Mouse (Mus musculus): ENCODE data around the gene Cep170b. TPM values are rescaled to one million over a fixed set of nuclear protein-coding genes. Genes with fewer than 3 reads are reported as not detected.

The Cep170b gene
- total RNA-seq, 4 experiments from 2014 or later, result 252 to 327 (median 295) TPM

GRCm38 (mm10) chr12:112702374-112703320 is 17.6 kb upstream of the Cep170b start:
- DNase-seq (ENCODE audit: low spot score in 2 of 2), result no peak

- peak; percentile 64 to 77 for DNase-seq (ENCODE audit: low spot score in 2 of 2)
Measured at GRCm38 (mm10) chr12:112706704-112707572, 13.3 kb upstream of the Cep170b start.

- no peak for DNase-seq (ENCODE audit: low spot score in 2 of 2)
Measured at GRCm38 (mm10) chr12:112707573-112707869, 12.7 kb upstream of the Cep170b start.

DNA sequence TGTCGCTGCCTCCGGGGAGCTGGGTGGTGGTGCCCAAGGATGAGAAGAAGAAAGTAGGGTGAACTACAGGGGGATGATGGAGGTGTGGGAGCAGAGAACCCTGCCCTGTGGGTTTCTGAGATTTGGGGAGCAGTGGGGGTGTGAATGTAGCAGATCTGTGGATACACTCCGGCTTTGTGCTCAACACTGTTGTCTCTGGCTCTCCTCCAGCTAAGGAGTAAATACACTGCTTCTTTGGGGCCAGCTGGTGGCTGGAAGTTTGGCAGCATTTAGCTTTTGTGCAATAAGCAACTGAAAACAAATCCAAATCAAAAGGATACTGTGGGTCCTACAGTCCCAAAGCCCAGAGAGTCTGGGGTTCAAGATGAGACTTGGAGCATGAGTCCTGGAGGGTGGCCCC is 6.3 kb upstream of the Cep170b start:
- DNase-seq (ENCODE audit: low spot score in 2 of 2), result no peak

GRCm38 (mm10) chr12:112717140-112717539 is 3.1 kb upstream of the Cep170b start:
- no peak for DNase-seq (ENCODE audit: low spot score in 2 of 2)

DNA sequence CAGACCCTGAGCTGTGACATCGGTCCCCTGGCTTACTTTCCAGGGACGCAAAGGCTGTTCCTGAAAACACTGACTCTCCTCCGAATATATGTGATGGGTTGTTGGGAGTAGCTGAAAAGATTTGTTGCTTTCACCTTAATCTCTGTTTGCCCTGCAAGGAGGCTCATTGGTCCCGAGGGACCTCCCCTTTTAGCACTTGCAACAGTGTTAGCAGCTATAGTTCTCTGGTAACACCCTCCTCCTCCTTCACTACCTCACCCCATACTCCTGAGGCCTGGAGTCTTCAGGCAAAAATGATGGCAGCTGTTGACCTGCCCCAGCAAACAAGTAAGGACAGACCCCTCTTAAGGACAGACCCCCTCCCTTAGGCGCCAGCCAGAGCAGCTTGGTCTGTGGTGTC is 1.3 kb upstream of the Cep170b start:
- DNase-seq (ENCODE audit: low spot score in 2 of 2), result no peak

DNA sequence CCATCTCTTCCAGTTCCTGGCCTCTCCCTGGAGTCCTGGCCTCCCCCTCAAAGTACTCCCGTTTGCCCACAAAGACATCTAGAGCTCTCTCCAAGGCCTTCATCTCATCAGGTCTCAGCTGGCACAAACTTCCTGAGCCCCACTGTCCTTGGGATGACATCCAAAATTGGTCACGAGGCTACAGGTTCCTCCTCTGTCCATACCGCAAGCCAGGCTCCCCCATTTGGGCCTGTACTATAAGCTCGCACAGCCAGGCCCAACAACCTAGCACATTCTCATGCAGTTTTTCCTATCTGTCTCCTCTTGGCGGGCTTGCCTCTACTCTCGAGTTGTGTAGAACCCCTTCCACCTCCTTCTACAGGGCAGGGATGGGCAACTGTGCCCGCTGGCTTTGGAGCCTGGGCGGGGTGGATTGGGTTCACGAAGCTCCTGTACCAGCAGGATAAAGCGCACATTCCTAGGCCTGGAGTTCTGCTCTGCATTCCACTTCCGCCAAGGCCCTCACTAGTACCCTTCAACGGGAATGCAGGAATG is 702 bp downstream of the Cep170b start:
- DNase-seq (ENCODE audit: low spot score in 2 of 2), result peak in 1 of 2 experiments; percentile 5

DNA sequence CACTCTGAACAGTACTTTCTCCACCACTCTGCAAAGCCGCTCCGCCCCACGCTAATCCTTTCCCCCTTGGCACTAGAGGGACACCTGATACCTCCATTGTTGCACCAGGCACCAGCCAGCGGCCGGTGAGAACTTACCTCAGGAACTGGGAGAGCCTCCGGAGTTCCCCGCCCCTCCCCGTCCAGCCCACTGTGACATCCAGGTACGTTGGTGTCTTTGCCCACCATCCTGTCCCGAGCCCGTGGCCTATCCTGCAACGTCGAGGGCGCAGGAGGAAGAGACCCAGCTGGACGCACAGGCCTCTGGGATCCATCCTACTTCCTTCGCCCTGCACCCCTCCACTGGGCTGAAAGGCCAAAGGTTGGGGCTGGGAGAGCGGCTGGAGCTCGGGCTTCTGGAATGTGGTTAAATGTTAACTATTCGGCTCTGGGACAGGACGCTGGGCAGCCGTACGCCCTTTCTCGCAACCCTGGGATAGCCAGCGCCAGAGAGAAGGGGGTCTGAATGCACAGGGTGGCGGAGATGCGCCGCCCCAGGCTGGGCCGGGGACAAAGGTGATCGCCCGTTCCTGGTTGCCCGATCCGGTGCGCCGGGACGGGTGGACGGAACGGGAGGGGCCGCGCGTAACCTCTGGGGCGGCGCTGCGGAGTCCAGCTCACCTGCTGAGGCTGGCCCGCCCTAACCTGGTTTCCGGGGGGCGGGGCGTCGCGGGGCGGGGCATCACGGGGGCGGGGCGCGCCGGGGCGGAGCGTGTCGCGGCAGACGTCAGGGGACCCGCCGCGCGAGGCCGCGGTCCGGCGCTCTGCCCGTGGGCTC is 1.4 kb downstream of the Cep170b start:
- DNase-seq (ENCODE audit: low spot score in 2 of 2), result peak in 1 of 2 experiments; percentile 12

DNA sequence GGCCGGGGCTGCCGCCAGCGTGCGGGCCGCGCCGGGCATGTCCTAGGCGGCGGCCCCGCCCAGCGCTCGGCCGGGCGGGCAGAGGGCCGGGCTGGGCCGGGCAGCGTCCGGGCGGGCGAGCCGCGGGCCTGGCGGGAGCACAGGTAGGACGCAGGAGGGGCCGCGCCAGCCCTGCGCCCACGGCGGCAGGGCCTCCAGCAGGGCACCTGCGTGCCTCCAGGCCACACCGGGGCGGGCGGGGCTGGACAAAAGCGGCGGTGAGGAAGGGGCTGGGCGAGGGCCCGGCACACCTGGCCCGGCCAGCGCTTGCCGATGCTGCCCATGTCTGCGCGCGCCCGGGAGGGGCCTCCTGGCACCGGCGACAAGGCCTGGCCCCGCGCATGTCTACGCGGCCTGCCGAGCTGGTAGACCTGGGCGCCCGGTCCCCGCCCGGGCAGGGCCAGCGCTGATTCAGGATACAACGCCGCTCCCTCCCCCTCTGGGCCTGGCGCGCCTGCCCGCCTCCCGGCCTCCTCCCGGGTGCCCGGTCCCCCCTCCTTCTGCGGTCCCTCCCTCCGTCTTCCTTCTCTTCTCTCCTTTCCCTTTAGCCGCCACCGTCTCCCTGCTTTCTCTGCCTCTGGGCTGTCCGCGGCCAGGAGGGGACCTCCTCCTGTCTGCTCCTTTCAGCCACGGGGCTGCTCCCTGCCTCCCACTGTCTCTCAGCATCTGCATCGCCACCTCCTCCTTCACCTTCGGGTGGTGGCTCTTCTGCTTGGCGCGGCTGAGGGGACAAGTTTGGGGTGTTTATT is 2.2 kb downstream of the Cep170b start:
- DNase-seq (ENCODE audit: low spot score in 2 of 2), result peak in 1 of 2 experiments; percentile 58

DNA sequence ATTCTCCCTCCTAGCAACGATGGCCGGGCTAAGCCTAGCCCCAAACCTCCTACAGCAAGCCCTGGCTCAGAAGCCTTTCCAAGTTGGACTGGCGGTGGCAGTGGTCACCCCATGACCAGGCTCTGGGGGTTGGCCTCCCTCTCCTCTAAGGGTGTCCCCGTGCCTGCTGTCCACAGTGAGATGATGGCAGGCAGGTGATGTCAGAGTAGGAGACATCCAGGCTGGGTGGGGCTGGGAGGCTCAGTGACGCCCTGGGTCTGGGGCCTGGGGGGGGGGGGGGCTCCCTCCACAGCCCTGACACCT is 2.7 kb downstream of the Cep170b start:
- no peak for DNase-seq (ENCODE audit: low spot score in 2 of 2)

DNA sequence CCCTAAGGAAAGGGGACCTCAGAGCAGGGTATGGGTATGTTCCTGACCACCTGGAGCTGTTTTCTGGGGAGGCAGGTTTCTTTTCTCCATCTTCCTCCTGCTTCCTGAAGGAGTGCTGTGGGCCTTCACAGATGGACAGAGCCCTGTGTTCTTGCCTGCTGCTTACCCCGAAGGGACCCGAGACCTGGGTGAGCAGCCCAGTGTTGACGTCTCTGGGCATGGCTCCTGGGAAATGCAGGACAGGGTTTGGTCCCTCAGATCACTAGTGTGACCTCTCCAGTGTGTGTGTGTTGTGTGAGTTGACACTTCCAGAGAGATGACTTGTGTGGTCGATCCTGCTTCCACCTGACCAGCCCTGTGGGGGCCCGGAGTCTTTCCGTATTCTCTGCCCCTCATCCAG is 3.2 kb downstream of the Cep170b start:
- no peak for DNase-seq (ENCODE audit: low spot score in 2 of 2)

GRCm38 (mm10) chr12:112724077-112724805 is 4.0 kb downstream of the Cep170b start:
- peak in 1 of 2 experiments; percentile 63 for DNase-seq (ENCODE audit: low spot score in 2 of 2)

DNA sequence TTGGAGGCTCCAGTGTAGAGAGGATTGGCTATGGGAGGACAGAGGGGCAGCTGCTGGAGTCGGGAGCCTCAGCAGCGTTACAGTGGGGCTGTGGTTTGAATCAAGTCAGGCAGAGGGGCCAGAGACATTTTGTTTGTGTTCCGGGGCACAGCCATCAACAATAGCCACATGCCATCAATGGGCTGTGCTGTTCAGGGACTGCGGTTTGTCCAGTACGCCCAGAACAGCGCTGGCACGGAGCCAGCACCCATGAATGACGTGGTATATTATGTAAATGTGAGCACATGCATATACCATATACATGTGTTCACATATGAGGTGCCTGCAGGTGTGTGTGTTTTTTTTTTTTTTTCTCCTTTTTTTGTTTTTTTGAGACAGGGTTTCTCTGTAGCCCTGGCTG is 7.5 kb downstream of the Cep170b start:
- peak in 1 of 2 experiments; percentile 18 for DNase-seq (ENCODE audit: low spot score in 2 of 2)

DNA sequence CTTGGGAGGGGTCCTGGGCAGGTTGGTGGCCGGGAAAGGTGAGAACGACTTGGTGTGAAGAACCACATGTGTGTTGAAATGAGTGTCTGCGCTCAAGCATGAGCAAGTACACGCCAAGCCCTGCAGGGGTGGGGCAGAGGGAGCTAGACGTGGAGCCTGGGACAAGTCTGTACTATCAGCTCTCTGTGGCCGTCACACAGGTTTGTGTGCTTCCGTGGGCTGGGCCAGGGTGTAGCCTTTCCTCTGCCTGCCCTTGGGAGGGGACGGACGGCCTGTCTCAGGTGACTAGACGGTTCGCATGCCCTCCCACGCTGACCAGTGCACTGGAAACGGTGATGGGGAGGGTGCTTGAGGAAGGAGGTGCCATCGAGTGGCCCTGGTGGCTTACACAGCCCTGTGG is 10.6 kb downstream of the Cep170b start:
- no peak for DNase-seq (ENCODE audit: low spot score in 2 of 2)

GRCm38 (mm10) chr12:112732591-112732990 is 12.3 kb downstream of the Cep170b start:
- no peak for DNase-seq (ENCODE audit: low spot score in 2 of 2)

DNA sequence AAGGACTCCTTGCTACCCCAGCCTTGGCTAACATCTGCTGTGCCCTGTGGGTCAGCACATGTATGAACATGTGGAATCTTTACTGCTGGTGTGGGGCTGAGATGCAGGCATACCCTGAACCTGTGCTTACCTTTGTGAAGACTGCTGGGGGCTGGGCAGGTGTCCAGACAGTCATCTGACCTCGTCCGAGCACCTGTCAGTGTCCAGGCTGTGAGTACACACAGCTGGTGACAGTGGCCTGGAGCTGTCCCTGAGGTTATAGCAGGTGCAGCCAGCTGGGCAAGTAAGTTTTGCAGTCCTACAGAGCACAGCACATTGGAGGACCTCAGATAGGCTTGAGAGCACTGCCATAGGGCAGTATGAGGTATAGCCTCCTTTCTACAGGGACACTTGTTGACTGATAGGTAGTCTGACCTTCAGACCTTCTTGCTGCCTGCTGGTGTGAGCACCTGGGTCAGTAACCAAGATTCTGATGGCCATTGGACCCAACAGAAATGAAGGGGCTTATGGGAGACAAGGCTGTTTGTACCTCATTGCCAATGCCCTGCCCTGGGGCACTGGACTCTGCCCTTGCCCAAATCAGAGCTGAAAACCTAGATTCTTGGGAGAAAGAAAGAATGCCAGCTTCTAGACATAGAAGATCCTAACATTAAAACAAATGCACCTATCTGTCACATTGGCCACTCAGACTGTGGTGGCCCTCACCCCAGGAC is 14.0 kb downstream of the Cep170b start:
- DNase-seq (ENCODE audit: low spot score in 2 of 2), result no peak

DNA sequence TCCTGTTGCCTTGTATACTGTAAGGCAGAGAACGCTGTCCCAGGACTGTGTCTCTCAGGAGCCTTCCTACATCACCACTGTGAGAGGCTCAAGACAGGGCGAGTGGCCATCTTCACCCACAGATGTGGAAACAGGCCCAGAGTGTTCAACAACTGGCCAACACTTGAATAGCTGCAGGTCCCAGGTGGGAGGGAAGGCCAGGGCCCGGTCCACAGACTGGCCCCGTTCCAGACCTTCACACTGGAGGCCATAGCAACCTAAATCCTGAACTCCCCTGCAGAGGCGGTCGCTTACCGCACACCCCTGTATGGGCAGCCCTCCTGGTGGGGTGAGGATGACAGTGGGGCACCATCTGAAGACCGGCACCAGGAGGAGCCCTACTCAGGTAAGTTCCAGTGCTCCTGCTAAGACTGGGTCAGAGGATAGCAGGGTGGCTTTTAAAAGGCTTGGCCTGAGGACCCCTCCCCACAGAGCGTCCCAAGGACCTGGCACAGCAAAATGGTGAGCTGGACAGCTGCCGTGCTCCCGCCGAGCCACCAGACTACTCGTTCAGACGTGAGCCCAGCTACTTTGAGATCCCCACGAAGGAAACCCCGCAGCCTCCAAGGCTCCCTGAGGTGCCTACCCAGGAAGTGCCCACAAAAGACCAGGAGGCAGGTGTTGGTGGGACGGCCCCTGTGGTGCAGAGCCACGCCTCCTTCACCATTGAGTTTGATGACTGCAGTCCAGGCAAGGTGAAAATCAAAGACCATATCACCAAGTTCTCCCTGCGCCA is 14.8 kb downstream of the Cep170b start:
- no peak for DNase-seq (ENCODE audit: low spot score in 2 of 2)

DNA sequence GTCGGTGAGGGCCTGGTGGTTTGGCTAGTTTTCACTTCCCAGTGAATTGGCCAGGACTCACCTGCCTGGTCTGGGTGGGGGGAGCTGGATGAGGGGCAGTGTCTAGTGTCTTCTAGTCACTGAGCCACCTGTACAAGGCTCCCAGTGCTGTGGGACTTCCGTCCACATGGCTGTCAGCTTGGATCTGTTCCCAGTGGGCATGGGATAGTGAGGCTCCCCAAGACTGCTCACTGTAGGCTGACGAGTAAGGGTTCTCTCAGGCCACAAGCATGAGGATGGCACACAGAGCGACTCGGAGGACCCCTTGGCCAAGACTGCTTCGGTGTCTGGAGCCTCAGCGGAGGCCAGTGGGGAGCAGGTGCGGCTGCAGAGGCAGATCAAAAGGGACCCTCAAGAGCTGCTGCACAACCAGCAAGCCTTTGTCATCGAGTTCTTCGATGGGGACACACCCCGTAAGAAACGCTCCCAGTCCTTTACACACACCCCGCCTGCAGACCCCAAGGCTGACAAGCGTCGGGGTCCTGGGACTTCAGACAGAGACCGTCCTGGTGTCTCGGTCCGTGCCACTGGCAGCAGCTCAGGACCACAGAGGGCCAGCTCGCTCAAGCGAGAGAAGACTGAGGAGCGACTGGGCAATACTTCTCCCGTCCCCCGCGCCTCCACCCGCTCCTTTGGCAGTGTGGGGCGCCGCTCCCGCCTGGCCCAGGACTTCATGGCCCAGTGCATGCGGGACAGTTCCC is 15.8 kb downstream of the Cep170b start:
- no peak for DNase-seq (ENCODE audit: low spot score in 2 of 2)
